Mouse (Mus musculus): ENCODE measurements around the gene Rapsn.
"Not testable (repeated sequence)": the region's sequence is repeated elsewhere in the genome, so short reads cannot be mapped to it uniquely, and the experiment has no call there.

Gene Rapsn

GRCm38 (mm10) chr2:91035385-91035784 lies at the start of gene Rapsn:
TSS of gene Rapsn (plus strand) at chr2:91035620.
- DNase-seq (ENCODE audit: low spot score in 2 of 2): no peak

GRCm38 (mm10) chr2:90986055-90986454 lies 49.4 kb upstream of the Rapsn start:
- DNase-seq (ENCODE audit: low spot score in 2 of 2): no peak

- DNase-seq (ENCODE audit: low spot score in 2 of 2): no peak
These were observed 26.9 kb upstream of the Rapsn start for GRCm38 (mm10) chr2:91008536-91008935.

- DNase-seq (ENCODE audit: low spot score in 2 of 2): no peak
These were observed 21.5 kb upstream of the Rapsn start for GRCm38 (mm10) chr2:91013881-91014280.

GRCm38 (mm10) chr2:91015386-91015785 lies 20.0 kb upstream of the Rapsn start:
- no peak for DNase-seq (ENCODE audit: low spot score in 2 of 2)

GRCm38 (mm10) chr2:91018061-91018788 lies 17.2 kb upstream of the Rapsn start:
- DNase-seq (ENCODE audit: low spot score in 2 of 2): no peak

- DNase-seq (ENCODE audit: low spot score in 2 of 2): no peak
These were observed 15.5 kb upstream of the Rapsn start for GRCm38 (mm10) chr2:91019911-91020310.

GRCm38 (mm10) chr2:91022266-91022665 lies 13.2 kb upstream of the Rapsn start:
- not testable (repeated sequence) for DNase-seq (ENCODE audit: low spot score in 2 of 2)

- DNase-seq (ENCODE audit: low spot score in 2 of 2): no peak
These were observed 12.3 kb upstream of the Rapsn start for GRCm38 (mm10) chr2:91023131-91023530.

- DNase-seq (ENCODE audit: low spot score in 2 of 2): no peak
These were observed 11.5 kb upstream of the Rapsn start for GRCm38 (mm10) chr2:91023956-91024355.

- DNase-seq (ENCODE audit: low spot score in 2 of 2): no peak
These were observed 10.3 kb upstream of the Rapsn start for GRCm38 (mm10) chr2:91025081-91025516.

- no peak for DNase-seq (ENCODE audit: low spot score in 2 of 2)
These were observed 8.9 kb upstream of the Rapsn start for GRCm38 (mm10) chr2:91026491-91026890.

GRCm38 (mm10) chr2:91027391-91028214 lies 7.8 kb upstream of the Rapsn start:
- DNase-seq (ENCODE audit: low spot score in 2 of 2): no peak

- no peak for DNase-seq (ENCODE audit: low spot score in 2 of 2)
These were observed 4.2 kb upstream of the Rapsn start for GRCm38 (mm10) chr2:91031216-91031615.

- DNase-seq (ENCODE audit: low spot score in 2 of 2): no peak
These were observed 2.4 kb upstream of the Rapsn start for GRCm38 (mm10) chr2:91033000-91033399.

- DNase-seq (ENCODE audit: low spot score in 2 of 2): no peak
These were observed 6.4 kb downstream of the Rapsn start for GRCm38 (mm10) chr2:91041786-91042185.

GRCm38 (mm10) chr2:91042651-91043398 lies 7.4 kb downstream of the Rapsn start:
- DNase-seq (ENCODE audit: low spot score in 2 of 2): no peak

GRCm38 (mm10) chr2:91044727-91045126 lies 9.3 kb downstream of the Rapsn start:
- DNase-seq (ENCODE audit: low spot score in 2 of 2): no peak

- not testable (repeated sequence) for DNase-seq (ENCODE audit: low spot score in 2 of 2)
These were observed 10.4 kb downstream of the Rapsn start for GRCm38 (mm10) chr2:91045805-91046204.

- DNase-seq (ENCODE audit: low spot score in 2 of 2): no peak
These were observed 11.9 kb downstream of the Rapsn start for GRCm38 (mm10) chr2:91047359-91047758.

- DNase-seq (ENCODE audit: low spot score in 2 of 2): no peak
These were observed 16.5 kb downstream of the Rapsn start for GRCm38 (mm10) chr2:91051917-91052316.

- DNase-seq (ENCODE audit: low spot score in 2 of 2): no peak
These were observed 17.3 kb downstream of the Rapsn start for GRCm38 (mm10) chr2:91052752-91053151.

Data from spleen, postnatal 10 days (tissue).